Mouse (Mus musculus) thymus, adult 2 months (tissue): ENCODE measurements around the gene Atxn7. TPM values are rescaled to one million over a fixed set of nuclear protein-coding genes. Genes with fewer than 3 reads are reported as not detected.
"Not testable (repeated sequence)": the region's sequence is repeated elsewhere in the genome, so short reads cannot be mapped to it uniquely, and the experiment has no call there.

Source experiments
- DNase-seq: peaks from one replicate; pipeline ENCODE4 v3.0.0; 2021
- H3K27ac ChIP-seq: fragments of 200-500 bp; 2 replicates; pipeline ENCODE4 v1.5.1; 2012; ENCODE audit warnings: low read length, control low read depth; ENCODE audit not compliant: control insufficient read depth, insufficient read depth
- H3K27me3 ChIP-seq: fragments of 200-500 bp; 2 replicates; pipeline ENCODE4 v1.6.1; 2012; ENCODE audit warnings: mild to moderate bottlenecking, low read length, moderate library complexity, mixed read lengths; ENCODE audit not compliant: control insufficient read depth, insufficient read depth
- H3K36me3 ChIP-seq: fragments of 200-500 bp; 2 replicates; pipeline ENCODE4 v1.6.1; 2012; ENCODE audit warnings: mild to moderate bottlenecking, low read length, moderate library complexity; ENCODE audit not compliant: control insufficient read depth, insufficient read depth
- H3K4me1 ChIP-seq: fragments of 200-500 bp; replicated peaks from 2 replicates; pipeline ENCODE4 v1.6.1; 2012; ENCODE audit warnings: low read length; ENCODE audit not compliant: control insufficient read depth, insufficient read depth
- H3K4me3 ChIP-seq: fragments of 200-500 bp; 2 replicates; pipeline ENCODE4 v1.5.1; 2012; ENCODE audit warnings: mild to moderate bottlenecking, low read length, control low read depth, moderate library complexity; ENCODE audit not compliant: control insufficient read depth, insufficient read depth
- CTCF ChIP-seq: fragments of 200-500 bp; IDR thresholded peaks from 2 replicates; pipeline ENCODE4 v1.5.1; 2012; ENCODE audit warnings: mild to moderate bottlenecking, control low read depth, low read length, moderate library complexity, borderline replicate concordance; ENCODE audit not compliant: control insufficient read depth, poor library complexity, insufficient read depth; ENCODE audit errors: extremely low read depth
- POLR2A ChIP-seq: fragments of 200-500 bp; IDR thresholded peaks from 2 replicates; pipeline ENCODE4 v1.6.1; 2012; ENCODE audit warnings: mild to moderate bottlenecking, low read length, control low read depth, moderate library complexity; ENCODE audit not compliant: control insufficient read depth, poor library complexity, insufficient read depth; ENCODE audit errors: extremely low read depth
- WGBS: fragments of 180-500 bp; shearing (Covaris S2); methylation state at CpG from one replicate; pipeline ENCODE4 v1.1.7; 2018; 5-methylcytosine and 5-hydroxymethylcytosine counted together
- polyA plus RNA-seq: library from polyadenylated mRNA; depleted of rRNA; stranded (reverse); fragments of >200 nt; gene quantifications from 2 replicates; pipeline ENCODE4 v1.2.3, GENCODE M21; 2012

Atxn7 gene
- polyA plus RNA-seq, 1 experiment: 55.1 TPM

DNA sequence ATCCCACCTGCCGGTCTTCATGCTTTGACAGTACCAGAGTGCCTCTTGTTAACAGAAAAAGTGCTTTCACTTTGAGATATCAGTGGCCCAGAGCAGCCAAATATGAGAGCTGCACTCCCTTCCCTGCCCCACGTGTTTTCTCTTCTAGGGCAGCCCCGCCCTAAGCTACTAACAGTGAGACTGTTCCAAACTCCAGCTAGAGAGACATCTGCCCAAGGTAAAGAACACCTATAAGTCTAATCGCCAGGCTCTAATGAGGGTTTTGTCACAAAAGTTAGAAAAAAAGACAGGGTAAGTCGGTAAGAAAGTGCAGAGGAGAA, 27.2 kb upstream of the Atxn7 start:
- WGBS: 45% methylated on average over 5 of the region's 5 CpGs
- TF ChIP-seq POLR2A (no peak), CTCF (no peak)
- Histone ChIP-seq H3K27me3 (no peaks in the 10 kb centered on the region), H3K4me1 (peaks cover 3% of the 10 kb centered on the region; the same call in 1 of the 2 replicates), H3K36me3 (no peaks in the 10 kb centered on the region), H3K4me3 (no peak overlapping the region), H3K27ac (no peak overlapping the region)
- no peak for DNase-seq

GRCm38 (mm10) chr14:13944686-13945085, 16.6 kb upstream of the Atxn7 start:
- DNase-seq: no peak
- peaks cover 18% of the 10 kb centered on the region for H3K36me3 ChIP-seq
- no peaks in the 10 kb centered on the region for H3K4me1 ChIP-seq
- TF ChIP-seq CTCF (no peak), POLR2A (no peak)
- WGBS: 98% methylated on average over 4 of the region's 4 CpGs
- no peaks in the 10 kb centered on the region for H3K27me3 ChIP-seq
- no peak overlapping the region for H3K27ac ChIP-seq
- H3K4me3 ChIP-seq: no peak overlapping the region

- 98% methylated on average over 7 of the region's 7 CpGs for WGBS
- no peaks in the 10 kb centered on the region for H3K4me1 ChIP-seq
- no peak for TF ChIP-seq CTCF
- no peak for TF ChIP-seq POLR2A
Measured at GRCm38 (mm10) chr14:13948345-13948744, 12.9 kb upstream of the Atxn7 start.

GRCm38 (mm10) chr14:13950401-13950800, 10.8 kb upstream of the Atxn7 start:
- H3K27ac ChIP-seq: no peak overlapping the region
- H3K4me1 ChIP-seq: no peaks in the 10 kb centered on the region
- no peak overlapping the region for H3K4me3 ChIP-seq
- peaks cover 51% of the 10 kb centered on the region for H3K36me3 ChIP-seq
- peak; percentile 61 for DNase-seq
- TF ChIP-seq CTCF (0 out of 2 replicates have a peak, but pooled peaks have one; percentile 37), POLR2A (no peak)
- H3K27me3 ChIP-seq: no peaks in the 10 kb centered on the region

More at GRCm38 (mm10) chr14:13948345-13948744, 12.9 kb upstream of the Atxn7 start:
- H3K27me3 ChIP-seq: no peaks in the 10 kb centered on the region
- H3K4me3 ChIP-seq: no peak overlapping the region
- peaks cover 49% of the 10 kb centered on the region for H3K36me3 ChIP-seq
- DNase-seq: no peak
- no peak overlapping the region for H3K27ac ChIP-seq

GRCm38 (mm10) chr14:13952151-13952550, 9.1 kb upstream of the Atxn7 start:
- not testable (repeated sequence) for H3K27ac ChIP-seq, DNase-seq, H3K4me3 ChIP-seq, H3K27me3 ChIP-seq, H3K4me1 ChIP-seq
- 97% methylated on average over 3 of the region's 3 CpGs for WGBS
- H3K36me3 ChIP-seq: peaks cover 51% of the 10 kb centered on the region

- Histone ChIP-seq H3K27me3 (no peaks in the 10 kb centered on the region), H3K27ac (no peak overlapping the region), H3K4me3 (peak overlapping the region; percentile 99), H3K36me3 (no peaks in the 10 kb centered on the region), H3K4me1 (peaks cover 3% of the 10 kb centered on the region; the same call in 1 of the 2 replicates)
- no peak for TF ChIP-seq CTCF
- TF ChIP-seq POLR2A: no peak
- whole genome bisulfite sequencing: 3% methylated on average over 9 of the region's 9 CpGs
- DNase-seq: peak; percentile 47
Measured at GRCm38 (mm10) chr14:13960079-13960478, 1.2 kb upstream of the Atxn7 start.

- Histone ChIP-seq H3K27ac (peak overlapping the region; percentile 46; the same call in 1 of the 2 replicates), H3K4me3 (peak overlapping the region; percentile 99), H3K4me1 (peaks cover 3% of the 10 kb centered on the region; the same call in 1 of the 2 replicates), H3K36me3 (no peaks in the 10 kb centered on the region), H3K27me3 (no peaks in the 10 kb centered on the region)
- TF ChIP-seq CTCF (0 out of 2 replicates have a peak, but pooled peaks have one; percentile 38), POLR2A (0 out of 2 replicates have a peak, but pooled peaks have one; percentile 24)
- under 1% methylated on average over 75 of the region's 75 CpGs for WGBS
- peak; percentile 62 for DNase-seq
Measured at GRCm38 (mm10) chr14:13960482-13961325, 536 bp upstream of the Atxn7 start.
